ENCODE assay signal across 27 mouse cellular contexts in the genomic region with DNA sequence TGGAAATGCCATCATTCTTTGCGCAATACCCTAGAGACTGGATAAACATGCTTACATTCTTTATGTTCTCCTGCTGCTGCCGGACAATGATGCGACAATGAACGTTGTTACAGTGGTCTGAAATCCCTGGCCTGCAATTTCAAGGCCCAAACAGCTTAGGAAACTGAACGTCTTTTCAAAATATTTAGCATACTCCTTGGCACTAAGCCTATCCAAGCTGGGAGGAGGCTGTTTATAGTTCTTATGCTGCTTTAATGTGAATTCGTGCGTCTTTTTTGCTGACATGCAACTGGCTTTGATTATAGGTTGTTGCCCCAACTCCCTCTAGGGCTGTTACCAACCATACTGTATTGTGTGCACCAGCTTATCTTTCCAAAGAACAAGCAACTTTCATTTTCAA. TPM values are rescaled to one million over a fixed set of nuclear protein-coding genes. Genes with fewer than 3 reads are reported as not detected.
DNase-seq lines count a peak whose midpoint lies in the region; ATAC-seq and TF ChIP-seq lines count a peak whose summit lies in the region.
"Had no signal": no experiment of that assay in that cellular context is flagged by ENCODE, and none has a peak within 500 bp of the region (broad histone marks: within the 10 kb centered on the region; RNA-seq: fewer than 3 reads in every experiment).

No protein-coding gene starts in this region.

- no peak overlapping the region for H3K9ac ChIP-seq in embryonic facial prominence, embryonic 13.5 days
- H3K9ac ChIP-seq in lung, embryonic 14.5 days = no peak overlapping the region
- H3K9ac ChIP-seq: embryonic facial prominence, embryonic 15.5 days; forebrain, embryonic 12.5 days; forebrain, embryonic 15.5 days; hindbrain, embryonic 12.5 days; hindbrain, embryonic 15.5 days had no signal

- no peak overlapping the region for H3K4me3 ChIP-seq in embryonic facial prominence, embryonic 13.5 days
- H3K4me3 ChIP-seq in embryonic facial prominence, embryonic 10.5 days = no peak overlapping the region
- H3K4me3 ChIP-seq in lung, embryonic 14.5 days (ENCODE audit: low read depth, low read length) = no peak overlapping the region
- H3K4me3 ChIP-seq: embryonic facial prominence, embryonic 15.5 days; erythroblast, embryonic 14.5 days; forebrain, embryonic 12.5 days; forebrain, embryonic 15.5 days; heart, adult 2 months; heart, embryonic 10.5 days; hindbrain, embryonic 12.5 days; hindbrain, embryonic 15.5 days had no signal

- TF ChIP-seq CTCF in lung, embryonic 14.5 days (IDR thresholded peaks at IDR 0.05; ENCODE audit: low read depth) = no peak

- WGBS in embryonic facial prominence, embryonic 13.5 days = 36% methylated on average over 7 of the region's 7 CpGs
- 79% methylated on average over 7 of the region's 7 CpGs for WGBS in embryonic facial prominence, embryonic 10.5 days
- WGBS in lung, embryonic 14.5 days = 49% methylated on average over 7 of the region's 7 CpGs

- ATAC-seq in embryonic facial prominence, embryonic 13.5 days (ENCODE audit: insufficient number of reproducible peaks, insufficient read depth, low FRiP score, low TSS enrichment, low read depth) = no peak; the same call in 1 of the 2 replicates
- no peak for ATAC-seq in lung, embryonic 14.5 days (ENCODE audit: insufficient read depth)
- ATAC-seq: activated CD4-positive, CD25-positive, alpha-beta regulatory T cell, adult 4 months; CD4-positive, CD25-positive, alpha-beta regulatory T cell, adult 4 months; forebrain, embryonic 15.5 days; intestine, postnatal 0 days had no signal

- H3K4me1 ChIP-seq in embryonic facial prominence, embryonic 13.5 days = peaks cover 19% of the 10 kb centered on the region
- H3K4me1 ChIP-seq in embryonic facial prominence, embryonic 10.5 days = no peaks in the 10 kb centered on the region
- H3K4me1 ChIP-seq in lung, embryonic 14.5 days (ENCODE audit: insufficient read depth) = no peaks in the 10 kb centered on the region
- H3K4me1 ChIP-seq: forebrain, embryonic 12.5 days; forebrain, embryonic 15.5 days; hindbrain, embryonic 12.5 days; hindbrain, embryonic 15.5 days had no signal

- no peak for DNase-seq in embryonic facial prominence, embryonic 10.5 days (ENCODE audit: low spot score)
- peak; percentile 42 for DNase-seq in lung, embryonic 14.5 days
- DNase-seq in lung, postnatal 4 days = no peak
- peak; percentile 57 for DNase-seq in NIH3T3 (ENCODE audit: low read depth)
- no peak for DNase-seq in cerebellum, adult 11 months
- DNase-seq: adrenal gland, adult 8-10 months; adrenal gland, postnatal 25 days; B cell, adult 2 months; cerebellum, adult 2 months; cerebellum, adult 9-11 months; cerebellum, postnatal 25 days; gastrocnemius, postnatal 25 days; heart, adult 2 months had no signal

- H3K27ac ChIP-seq in embryonic facial prominence, embryonic 13.5 days = peak overlapping the region; percentile 41; the same call in 1 of the 2 replicates
- H3K27ac ChIP-seq in embryonic facial prominence, embryonic 10.5 days (replicated peaks) = no peak overlapping the region
- no peak overlapping the region for H3K27ac ChIP-seq in lung, embryonic 14.5 days (ENCODE audit: low read depth)
- H3K27ac ChIP-seq: embryonic facial prominence, embryonic 15.5 days; forebrain, embryonic 12.5 days; forebrain, embryonic 15.5 days; heart, adult 2 months; heart, embryonic 10.5 days; hindbrain, embryonic 12.5 days; hindbrain, embryonic 15.5 days had no signal

- H3K4me2 ChIP-seq in embryonic facial prominence, embryonic 13.5 days = no peak overlapping the region
- no peak overlapping the region for H3K4me2 ChIP-seq in lung, embryonic 14.5 days
- H3K4me2 ChIP-seq: embryonic facial prominence, embryonic 15.5 days; forebrain, embryonic 12.5 days; forebrain, embryonic 15.5 days; hindbrain, embryonic 12.5 days; hindbrain, embryonic 15.5 days had no signal

- no peaks in the 10 kb centered on the region for H3K9me3 ChIP-seq in embryonic facial prominence, embryonic 13.5 days
- 0 out of 2 replicates have a peak, but pooled peaks cover 3% of the 10 kb centered on the region for H3K9me3 ChIP-seq in embryonic facial prominence, embryonic 10.5 days
- H3K9me3 ChIP-seq in lung, embryonic 14.5 days (ENCODE audit: low read depth, low read length) = no peaks in the 10 kb centered on the region
- H3K9me3 ChIP-seq: embryonic facial prominence, embryonic 15.5 days; forebrain, embryonic 15.5 days; heart, embryonic 10.5 days; hindbrain, embryonic 12.5 days; hindbrain, embryonic 15.5 days had no signal

- peaks cover 24% of the 10 kb centered on the region for H3K36me3 ChIP-seq in embryonic facial prominence, embryonic 13.5 days
- peaks cover 39% of the 10 kb centered on the region for H3K36me3 ChIP-seq in embryonic facial prominence, embryonic 10.5 days (replicated peaks)
- peaks cover 19% of the 10 kb centered on the region; the same call in 1 of the 2 replicates for H3K36me3 ChIP-seq in lung, embryonic 14.5 days (ENCODE audit: insufficient read depth)

- H3K27me3 ChIP-seq in embryonic facial prominence, embryonic 13.5 days = no peaks in the 10 kb centered on the region
- no peaks in the 10 kb centered on the region for H3K27me3 ChIP-seq in embryonic facial prominence, embryonic 10.5 days (replicated peaks; ENCODE audit: low read depth, poor library complexity, severe bottlenecking)
- no peaks in the 10 kb centered on the region for H3K27me3 ChIP-seq in lung, embryonic 14.5 days (ENCODE audit: insufficient read depth, low read length)
- H3K27me3 ChIP-seq: embryonic facial prominence, embryonic 15.5 days; forebrain, embryonic 12.5 days; forebrain, embryonic 15.5 days; hindbrain, embryonic 12.5 days; hindbrain, embryonic 15.5 days had no signal

RNA-seq across cellular contexts. Expression of a gene that starts 20.2 kb away (rescaled TPM):
- 18.4 and 20.0 TPM in 2 replicates for polyA plus RNA-seq in embryonic facial prominence, embryonic 13.5 days (2015; fragmentation: Nextera tagmentation; extraction: Ambion mirVana)
- polyA plus RNA-seq in embryonic facial prominence, embryonic 10.5 days (2016; fragmentation: Nextera tagmentation; extraction: Ambion mirVana) = 23.4 and 24.7 TPM in 2 replicates
- polyA plus RNA-seq in lung, embryonic 14.5 days (2014; fragmentation: Nextera tagmentation; extraction: Ambion mirVana) = 11.2 and 13.5 TPM in 2 replicates

RNA-seq across cellular contexts. Expression of a gene that starts 20.4 kb away (rescaled TPM):
- 0.72 TPM in 1 of 2 replicates, not detected in the other for polyA plus RNA-seq in embryonic facial prominence, embryonic 13.5 days (2015; fragmentation: Nextera tagmentation; extraction: Ambion mirVana)
- not detected in 2 replicates for polyA plus RNA-seq in embryonic facial prominence, embryonic 10.5 days (2016; fragmentation: Nextera tagmentation; extraction: Ambion mirVana)
- polyA plus RNA-seq in lung, embryonic 14.5 days (2014; fragmentation: Nextera tagmentation; extraction: Ambion mirVana) = 0.20 TPM in 1 of 2 replicates, not detected in the other
- polyA plus RNA-seq: activated CD4-positive, CD25-positive, alpha-beta regulatory T cell, adult 4 months; CD4-positive, CD25-positive, alpha-beta regulatory T cell, adult 4 months; erythroblast, embryonic 14.5 days; heart, embryonic 10.5 days; heart, embryonic 14.5 days; heart, postnatal 0 days; intestine, embryonic 14.5 days; intestine, postnatal 0 days had no signal

Comparison
In these comparisons a context has a peak if more than half of its experiments do, and no peak if none do; other contexts are left out.
1. DNase-seq: peak in lung, embryonic 14.5 days (single experiment) and NIH3T3 (single experiment); none in embryonic facial prominence, embryonic 10.5 days (single experiment), lung, postnatal 4 days (0 of 2) and cerebellum, adult 11 months (single experiment).